Mouse (Mus musculus): ENCODE measurements at regions not wholly inside any gene's neighbourhood (a gene's known extent, or its start where the extent isn't known, plus 50 kb on each side); places are given as distances from the start of the nearest gene placed in this dataset.

- TF ChIP-seq MYOG (IDR thresholded peaks at IDR 0.05; ENCODE audit: control insufficient read depth in 1 of 3, insufficient read depth in 1 of 3, insufficient read length in 2 of 3, low read depth in 2 of 3) (no peak), POLR2A (IDR thresholded peaks at IDR 0.05; ENCODE audit: insufficient read length, low read depth) (no peak), CEBPB (IDR thresholded peaks at IDR 0.05; ENCODE audit: insufficient read depth, poor library complexity, severe bottlenecking) (no peak), MAX (IDR thresholded peaks at IDR 0.05; ENCODE audit: low read depth) (no peak)
Measured at GRCm38 (mm10) chr17:88367876-88368275, 72.6 kb upstream of the Foxn2 start.

Measured in myocyte (in vitro differentiated cells).